Mouse (Mus musculus) adrenal gland, adult 18-20 months (tissue): ENCODE results near the gene Itpkb. TPM values are rescaled to one million over a fixed set of nuclear protein-coding genes. Genes with fewer than 3 reads are reported as not detected.

Experiments
- DNase-seq, 2 experiments: peaks; one replicate each; pipeline ENCODE4 v3.0.0; 2021 to 2022; ENCODE audit warnings: low spot score in 2 of 2
- total RNA-seq, 2 experiments: library from RNA; stranded (reverse); gene quantifications; 1 replicate in 1 of 2; 2 replicates in 1 of 2; pipeline ENCODE4 v1.2.3; 2021

Gene Itpkb
- total RNA-seq, 2 experiments from 2014 or later, result 49.3 to 58.6 TPM

GRCm38 (mm10) chr1:180313517-180314440 lies 16.5 kb upstream of the Itpkb start:
- no peak for DNase-seq

GRCm38 (mm10) chr1:180314641-180315040 lies 15.6 kb upstream of the Itpkb start:
- DNase-seq, result no peak

- no peak for DNase-seq
Measured at GRCm38 (mm10) chr1:180315127-180315526, 15.2 kb upstream of the Itpkb start.

DNA sequence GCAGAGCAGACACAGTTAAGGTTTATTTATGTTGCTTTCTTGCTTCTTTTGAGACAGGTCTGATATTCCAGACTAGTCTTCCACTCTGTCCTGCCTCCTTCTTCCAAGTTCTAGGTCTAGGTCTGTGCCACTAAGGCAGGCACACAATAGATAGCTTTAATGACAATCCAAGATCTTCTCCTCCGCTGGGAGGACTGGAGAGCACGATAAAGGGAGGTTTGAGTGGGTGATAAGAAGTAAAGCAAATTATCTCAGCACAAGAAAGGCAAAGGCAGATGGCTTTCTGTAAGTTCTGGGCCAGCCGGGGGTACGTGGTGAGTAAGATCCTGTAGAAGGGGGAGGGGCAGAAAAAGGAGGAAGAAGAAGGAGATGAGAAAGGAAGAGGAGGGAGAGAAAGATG lies 12.8 kb upstream of the Itpkb start:
- no peak for DNase-seq

DNA sequence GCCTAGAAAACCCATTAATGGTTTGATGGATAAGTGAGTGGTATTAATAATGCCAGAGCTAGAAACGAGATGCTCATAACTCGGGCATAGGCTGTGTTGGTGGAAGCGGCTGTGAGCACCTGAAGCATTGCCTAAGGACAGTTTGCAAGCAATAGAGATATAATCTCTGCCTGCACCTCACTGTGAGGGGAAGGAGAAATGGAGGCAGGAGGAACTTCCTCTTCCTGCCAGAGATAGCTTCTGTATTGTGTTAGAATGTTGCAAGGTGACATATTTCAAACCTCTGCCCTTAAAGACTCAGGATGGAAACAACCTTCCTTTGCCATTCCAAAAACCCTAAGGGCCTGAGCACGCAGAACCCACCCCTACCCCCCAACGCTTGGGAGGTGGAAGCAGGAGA lies 11.9 kb upstream of the Itpkb start:
- DNase-seq, result no peak

DNA sequence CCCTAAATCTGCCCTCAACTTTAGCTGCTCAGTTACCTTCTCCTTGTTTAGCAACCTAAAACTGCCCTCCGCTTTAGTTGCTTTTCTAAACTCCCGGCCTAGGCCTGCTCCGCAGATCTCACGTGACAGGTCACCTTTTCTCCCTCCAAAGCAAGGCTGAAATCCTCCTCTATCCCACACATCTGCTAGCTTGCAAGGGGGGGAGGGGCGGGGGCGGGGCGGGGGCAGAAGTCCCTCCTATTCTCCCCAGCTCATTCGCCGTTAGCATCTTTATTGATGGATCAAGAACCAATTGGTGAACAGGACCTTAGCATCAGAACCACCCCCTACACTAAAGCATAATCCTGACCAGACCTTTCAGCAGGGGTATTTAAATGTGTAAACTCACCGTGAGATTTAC lies 10.4 kb upstream of the Itpkb start:
- no peak for DNase-seq

DNA sequence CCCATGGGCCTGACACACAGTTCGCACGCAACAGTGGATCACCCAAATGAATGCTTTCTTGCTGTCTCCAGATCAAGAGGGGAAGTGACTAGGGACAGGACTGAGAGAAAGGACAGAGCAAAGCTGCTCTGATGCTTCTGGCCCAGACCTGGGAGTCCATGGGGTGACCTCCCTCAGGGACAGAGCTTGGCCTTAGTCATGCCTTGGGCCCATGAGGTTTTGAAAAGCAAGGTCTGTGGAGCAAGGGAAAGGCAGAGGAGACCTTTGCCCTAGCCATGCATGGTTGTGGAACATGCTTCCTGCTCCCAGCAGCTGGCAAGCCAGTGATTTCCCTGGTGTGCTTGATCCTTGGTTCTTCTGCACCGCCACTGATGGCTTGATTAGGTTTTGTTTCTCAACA lies 7.4 kb upstream of the Itpkb start:
- DNase-seq, result no peak

DNA sequence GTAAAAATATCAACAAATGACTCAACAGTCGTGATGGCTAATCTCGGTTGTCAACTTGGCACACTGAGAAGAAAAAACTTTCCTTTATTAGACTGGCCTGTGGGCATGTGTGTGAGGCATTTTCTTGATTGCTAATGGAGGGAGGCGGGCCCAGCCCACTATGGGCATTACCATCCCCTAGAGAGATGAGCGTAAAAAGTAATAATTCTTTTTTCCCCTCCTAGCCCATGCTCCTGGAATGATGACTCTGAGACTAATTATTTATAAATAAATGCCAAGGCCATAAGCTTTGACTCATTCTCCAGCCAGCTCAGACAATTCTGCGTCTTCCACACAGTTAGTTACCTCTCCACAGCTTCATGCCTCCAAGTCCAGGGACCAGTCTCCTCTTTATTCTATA lies 6.8 kb upstream of the Itpkb start:
- no peak for DNase-seq

DNA sequence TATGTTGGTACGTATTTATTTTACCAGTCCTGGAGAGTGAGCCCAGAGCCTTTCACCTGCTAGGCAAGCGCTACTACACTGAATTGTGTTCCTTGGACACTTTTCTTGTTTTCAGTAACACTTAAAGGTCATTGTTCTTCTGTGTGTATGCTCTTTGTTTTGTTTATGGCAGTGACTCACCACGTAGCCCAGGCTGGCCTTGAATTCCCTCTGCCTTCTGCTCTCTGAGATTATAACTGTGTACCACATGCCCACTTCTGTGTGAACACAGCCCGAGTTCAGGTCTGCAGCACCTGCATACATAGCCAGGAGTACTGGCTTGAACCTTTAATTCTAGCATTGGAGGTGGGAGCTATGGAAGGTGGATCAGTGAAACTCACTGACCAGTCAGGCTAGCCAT lies 6.0 kb upstream of the Itpkb start:
- DNase-seq, result no peak

DNA sequence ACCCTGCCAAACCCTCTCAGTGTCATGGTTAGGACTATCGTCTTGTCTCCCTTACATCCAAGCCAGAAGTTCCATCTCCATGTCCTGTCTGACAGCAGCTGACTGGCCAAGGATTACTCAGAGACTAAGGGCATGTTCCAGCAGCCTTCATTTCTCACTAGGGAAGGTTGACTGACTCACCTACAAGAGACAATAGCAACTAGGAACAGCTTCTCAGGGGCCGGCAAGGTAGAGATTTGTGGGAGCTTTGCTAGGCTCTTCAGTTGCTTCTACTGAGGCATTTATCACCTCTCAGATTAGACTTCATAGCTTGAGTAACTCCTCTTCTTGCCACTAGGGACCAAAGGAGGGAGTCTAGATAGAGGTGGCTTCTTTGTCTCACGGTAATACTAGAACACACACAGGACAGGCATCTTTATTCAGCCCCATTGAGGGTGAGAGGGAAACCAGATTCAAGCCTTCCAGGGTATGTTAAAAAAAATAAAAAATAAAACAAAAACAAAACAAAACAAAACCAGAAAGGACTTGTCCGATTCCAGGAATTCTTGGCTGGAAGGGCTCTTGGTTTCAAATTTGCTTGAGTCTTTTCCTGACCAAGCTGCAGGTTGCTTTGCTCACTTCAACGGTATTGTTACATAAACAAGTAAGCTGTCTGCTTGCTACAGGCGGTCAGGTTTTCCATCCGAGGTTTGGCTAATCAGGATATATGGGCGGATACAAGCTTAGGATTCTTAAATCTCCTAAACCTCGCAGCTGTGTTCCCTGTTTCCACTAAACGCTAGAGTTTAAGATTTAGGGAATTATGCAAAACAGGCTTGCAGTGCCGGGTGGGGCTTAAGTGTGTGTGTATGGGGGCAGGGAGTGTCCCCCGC lies 1.3 kb upstream of the Itpkb start:
- DNase-seq, result no peak

DNA sequence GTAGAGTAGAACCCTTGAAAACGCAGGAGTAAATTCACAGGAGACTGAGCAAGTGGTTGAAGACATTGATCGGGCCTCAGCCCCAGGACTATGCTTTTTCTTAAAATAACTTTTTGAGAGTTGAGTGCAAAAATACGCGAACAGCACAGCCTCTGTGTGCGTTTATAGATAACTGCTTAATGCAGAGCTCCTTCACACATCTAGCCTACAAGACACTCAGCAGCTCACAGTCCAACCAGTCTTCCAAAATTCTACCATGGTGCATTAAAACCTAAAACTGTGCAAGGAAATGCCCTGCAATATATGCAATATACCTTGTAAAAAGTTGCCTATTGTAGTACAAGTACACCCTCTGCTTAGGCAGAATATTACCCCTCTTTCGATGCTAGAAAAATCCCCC lies 579 bp upstream of the Itpkb start:
- DNase-seq, result no peak

- peak; percentile 59 to 69 for DNase-seq
Measured at GRCm38 (mm10) chr1:180330707-180331545, 641 bp downstream of the Itpkb start.

DNA sequence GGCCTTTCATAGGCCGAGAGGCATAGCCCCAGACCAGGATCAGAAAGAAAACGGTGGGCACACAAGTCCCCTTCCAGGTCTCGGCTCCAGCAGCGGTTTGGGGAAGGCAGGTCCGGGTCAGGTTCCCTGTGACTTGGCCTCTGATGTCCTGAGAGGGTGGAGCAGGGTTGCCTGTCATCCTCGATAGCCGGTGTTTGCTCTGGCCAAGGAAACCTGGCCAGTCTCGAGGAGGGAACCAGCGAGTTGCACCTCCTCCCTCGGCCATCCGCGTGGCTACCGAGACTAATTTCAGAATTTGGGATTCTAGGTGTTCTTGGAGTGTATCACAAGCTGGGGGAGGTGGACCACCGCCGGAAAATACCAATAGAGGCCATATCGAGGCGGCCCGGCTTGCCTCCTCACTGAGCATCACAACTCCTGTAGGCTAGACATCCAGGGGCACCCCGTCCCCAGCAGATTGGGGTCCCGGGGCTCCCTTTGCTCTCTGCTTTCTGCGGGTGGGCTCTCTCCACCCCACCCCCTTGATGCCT lies 1.3 kb downstream of the Itpkb start:
- DNase-seq, result peak; percentile 47 to 64

GRCm38 (mm10) chr1:180332076-180332927 lies 2.0 kb downstream of the Itpkb start:
- peak; percentile 53 to 55 for DNase-seq

- DNase-seq, result no peak
Measured at GRCm38 (mm10) chr1:180332928-180333440, 2.7 kb downstream of the Itpkb start.

- DNase-seq, result no peak
Measured at GRCm38 (mm10) chr1:180333588-180333987, 3.3 kb downstream of the Itpkb start.

- no peak for DNase-seq
Measured at GRCm38 (mm10) chr1:180334541-180334940, 4.3 kb downstream of the Itpkb start.

DNA sequence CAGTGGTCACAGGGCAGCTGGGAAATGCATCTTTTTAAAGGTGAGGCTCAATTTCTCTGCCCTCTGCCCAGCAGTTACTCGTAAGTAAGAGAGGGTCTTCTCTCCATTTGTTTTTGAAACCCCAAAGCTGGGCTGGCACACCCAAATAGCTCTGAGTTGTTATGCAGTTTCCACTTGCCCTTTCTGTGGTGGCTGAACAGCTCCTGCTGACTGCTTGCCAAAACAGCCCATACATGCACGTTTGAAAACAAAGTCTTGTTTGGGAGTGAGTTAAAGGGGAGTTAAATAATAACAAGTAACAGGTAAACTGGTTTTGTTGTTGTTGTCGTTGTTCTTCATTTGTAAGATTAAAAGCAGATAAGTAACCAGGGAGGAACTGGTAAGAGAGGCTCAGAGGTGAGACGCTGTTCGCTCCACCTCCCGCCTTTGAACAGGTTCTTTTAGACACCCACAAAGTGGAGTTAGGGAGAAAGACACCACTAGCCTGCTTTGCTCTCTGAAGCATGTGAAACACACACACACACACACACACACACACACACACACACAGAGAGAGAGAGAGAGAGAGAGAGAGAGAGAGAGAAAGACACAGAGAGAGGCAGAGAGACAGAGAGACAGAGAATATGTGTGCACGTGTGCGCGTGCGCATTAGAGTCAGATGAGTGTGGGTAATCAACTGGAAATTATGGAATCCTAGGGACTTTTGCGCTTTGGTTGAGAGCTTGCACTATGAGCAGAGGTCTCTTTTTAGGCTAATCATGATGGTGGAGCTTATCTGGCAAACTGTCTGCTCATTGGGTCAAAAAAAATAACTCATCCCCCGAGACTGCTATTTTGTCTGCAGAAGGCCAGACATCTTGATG lies 5.5 kb downstream of the Itpkb start:
- DNase-seq, result no peak

GRCm38 (mm10) chr1:180338358-180338757 lies 8.1 kb downstream of the Itpkb start:
- no peak for DNase-seq
